Mouse (Mus musculus): ENCODE results near the gene Akr1b3. TPM values are rescaled to one million over a fixed set of nuclear protein-coding genes. Genes with fewer than 3 reads are reported as not detected.

Akr1b3 gene
- polyA plus RNA-seq, 1 experiment = 58.4 TPM

GRCm38 (mm10) chr6:34297055-34297454 is 20.2 kb downstream of the Akr1b3 start:
- Histone ChIP-seq H3K4me1 (peaks cover 12% of the 10 kb centered on the region), H3K36me3 (replicated peaks; ENCODE audit: low read length) (no peaks in the 10 kb centered on the region)

GRCm38 (mm10) chr6:34295437-34295836 is 21.8 kb downstream of the Akr1b3 start:
- no peak for TF ChIP-seq GATA1 (IDR thresholded peaks at IDR 0.05; ENCODE audit: borderline replicate concordance, low read length)
- TF ChIP-seq FLI1 (IDR thresholded peaks at IDR 0.05; ENCODE audit: low read length) = no peak
- H3K9me3 ChIP-seq = 0 out of 2 replicates have a peak, but pooled peaks cover 2% of the 10 kb centered on the region
- peaks cover 4% of the 10 kb centered on the region for H3K27me3 ChIP-seq (replicated peaks)
- no peaks in the 10 kb centered on the region for H3K36me3 ChIP-seq (replicated peaks; ENCODE audit: low read length)
- no peak overlapping the region for H3K4me3 ChIP-seq (replicated peaks)
- H3K4me1 ChIP-seq = peaks cover 11% of the 10 kb centered on the region

More at GRCm38 (mm10) chr6:34297055-34297454, 20.2 kb downstream of the Akr1b3 start:
- TF ChIP-seq GATA1 (IDR thresholded peaks at IDR 0.05; ENCODE audit: borderline replicate concordance, low read length) (no peak), FLI1 (IDR thresholded peaks at IDR 0.05; ENCODE audit: low read length) (no peak)
- no peak overlapping the region for H3K4me3 ChIP-seq (replicated peaks)
- H3K27me3 ChIP-seq (replicated peaks) = peaks cover 3% of the 10 kb centered on the region
- 0 out of 2 replicates have a peak, but pooled peaks cover 3% of the 10 kb centered on the region for H3K9me3 ChIP-seq

GRCm38 (mm10) chr6:34292882-34293487 is 24.3 kb downstream of the Akr1b3 start:
- no peaks in the 10 kb centered on the region for H3K9me3 ChIP-seq
- H3K4me1 ChIP-seq = peaks cover 9% of the 10 kb centered on the region
- peak overlapping the region; percentile 64 for H3K4me3 ChIP-seq (replicated peaks)
- no peaks in the 10 kb centered on the region for H3K36me3 ChIP-seq (replicated peaks; ENCODE audit: low read length)
- TF ChIP-seq FLI1 (IDR thresholded peaks at IDR 0.05; ENCODE audit: low read length) (no peak), GATA1 (IDR thresholded peaks at IDR 0.05; ENCODE audit: borderline replicate concordance, low read length) (no peak)
- H3K27me3 ChIP-seq (replicated peaks) = peaks cover 6% of the 10 kb centered on the region

- H3K4me3 ChIP-seq (replicated peaks) = peak overlapping the region; percentile 64
- H3K27me3 ChIP-seq (replicated peaks) = peaks cover 6% of the 10 kb centered on the region
- H3K9me3 ChIP-seq = no peaks in the 10 kb centered on the region
- H3K36me3 ChIP-seq (replicated peaks; ENCODE audit: low read length) = no peaks in the 10 kb centered on the region
- H3K4me1 ChIP-seq = peaks cover 9% of the 10 kb centered on the region
- no peak for TF ChIP-seq FLI1 (IDR thresholded peaks at IDR 0.05; ENCODE audit: low read length)
- TF ChIP-seq GATA1 (IDR thresholded peaks at IDR 0.05; ENCODE audit: borderline replicate concordance, low read length) = no peak
Measured at GRCm38 (mm10) chr6:34292196-34292881, 24.9 kb downstream of the Akr1b3 start.

GRCm38 (mm10) chr6:34290681-34291080 is 26.6 kb downstream of the Akr1b3 start:
- H3K4me3 ChIP-seq (replicated peaks) = no peak overlapping the region
- no peaks in the 10 kb centered on the region for H3K36me3 ChIP-seq (replicated peaks; ENCODE audit: low read length)
- H3K27me3 ChIP-seq (replicated peaks) = peaks cover 9% of the 10 kb centered on the region
- peaks cover 9% of the 10 kb centered on the region for H3K4me1 ChIP-seq
- TF ChIP-seq FLI1 (IDR thresholded peaks at IDR 0.05; ENCODE audit: low read length) = no peak
- TF ChIP-seq GATA1 (IDR thresholded peaks at IDR 0.05; ENCODE audit: borderline replicate concordance, low read length) = no peak
- no peaks in the 10 kb centered on the region for H3K9me3 ChIP-seq

DNA sequence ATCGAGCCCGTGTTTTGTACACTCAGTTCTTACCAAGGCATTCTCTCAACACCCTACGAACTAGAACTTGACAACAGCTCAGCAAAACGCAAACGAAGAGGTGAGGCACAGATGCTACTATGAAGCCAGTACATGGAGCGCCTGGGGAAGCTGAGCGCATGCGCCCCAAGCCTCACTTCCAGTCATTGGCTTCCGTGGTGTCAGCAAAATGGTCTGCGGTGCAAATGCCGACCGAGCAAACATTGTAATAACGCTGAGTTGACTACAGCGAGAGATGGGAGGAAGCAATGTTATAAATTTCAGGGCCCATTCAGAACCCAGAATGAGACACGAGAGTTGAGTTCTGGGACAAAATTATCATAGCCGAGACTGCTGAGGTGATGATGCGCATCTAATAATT is 27.2 kb downstream of the Akr1b3 start:
- Histone ChIP-seq H3K4me1 (peaks cover 9% of the 10 kb centered on the region), H3K4me3 (replicated peaks) (no peak overlapping the region), H3K36me3 (replicated peaks; ENCODE audit: low read length) (no peaks in the 10 kb centered on the region), H3K27me3 (replicated peaks) (peaks cover 10% of the 10 kb centered on the region), H3K9me3 (no peaks in the 10 kb centered on the region)
- TF ChIP-seq GATA1 (IDR thresholded peaks at IDR 0.05; ENCODE audit: borderline replicate concordance, low read length) (no peak), FLI1 (IDR thresholded peaks at IDR 0.05; ENCODE audit: low read length) (no peak)

DNA sequence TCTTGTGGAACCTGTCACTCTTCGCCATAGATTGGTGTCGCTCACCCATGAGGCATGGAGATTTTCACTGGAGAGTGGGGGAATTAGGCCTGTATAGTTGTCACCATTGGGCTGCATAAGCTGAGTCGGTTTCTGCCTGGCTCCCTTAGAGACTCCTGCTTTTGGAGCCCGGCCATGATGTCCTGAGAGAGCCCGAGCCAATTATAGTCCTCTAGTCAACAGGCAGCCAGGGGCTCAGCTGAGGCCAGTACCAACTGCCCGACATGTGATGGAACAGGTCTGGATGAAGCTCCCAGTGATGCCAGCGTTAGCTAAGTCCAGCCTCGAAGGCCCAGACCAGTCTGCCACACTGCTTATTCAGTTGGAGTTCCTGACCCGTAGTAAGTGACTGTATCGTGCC is 29.2 kb downstream of the Akr1b3 start:
- H3K9me3 ChIP-seq = no peaks in the 10 kb centered on the region
- TF ChIP-seq FLI1 (IDR thresholded peaks at IDR 0.05; ENCODE audit: low read length) (no peak), GATA1 (IDR thresholded peaks at IDR 0.05; ENCODE audit: borderline replicate concordance, low read length) (no peak)
- peaks cover 16% of the 10 kb centered on the region for H3K27me3 ChIP-seq (replicated peaks)
- no peak overlapping the region for H3K4me3 ChIP-seq (replicated peaks)
- H3K4me1 ChIP-seq = peaks cover 7% of the 10 kb centered on the region
- H3K36me3 ChIP-seq (replicated peaks; ENCODE audit: low read length) = no peaks in the 10 kb centered on the region

- H3K4me3 ChIP-seq (replicated peaks) = no peak overlapping the region
- H3K4me1 ChIP-seq = no peaks in the 10 kb centered on the region
- no peak for TF ChIP-seq GATA1 (IDR thresholded peaks at IDR 0.05; ENCODE audit: borderline replicate concordance, low read length)
- no peak for TF ChIP-seq FLI1 (IDR thresholded peaks at IDR 0.05; ENCODE audit: low read length)
- H3K27me3 ChIP-seq (replicated peaks) = peaks cover 24% of the 10 kb centered on the region
- no peaks in the 10 kb centered on the region for H3K36me3 ChIP-seq (replicated peaks; ENCODE audit: low read length)
- no peaks in the 10 kb centered on the region for H3K9me3 ChIP-seq
Measured at GRCm38 (mm10) chr6:34286841-34287240, 30.4 kb downstream of the Akr1b3 start.

DNA sequence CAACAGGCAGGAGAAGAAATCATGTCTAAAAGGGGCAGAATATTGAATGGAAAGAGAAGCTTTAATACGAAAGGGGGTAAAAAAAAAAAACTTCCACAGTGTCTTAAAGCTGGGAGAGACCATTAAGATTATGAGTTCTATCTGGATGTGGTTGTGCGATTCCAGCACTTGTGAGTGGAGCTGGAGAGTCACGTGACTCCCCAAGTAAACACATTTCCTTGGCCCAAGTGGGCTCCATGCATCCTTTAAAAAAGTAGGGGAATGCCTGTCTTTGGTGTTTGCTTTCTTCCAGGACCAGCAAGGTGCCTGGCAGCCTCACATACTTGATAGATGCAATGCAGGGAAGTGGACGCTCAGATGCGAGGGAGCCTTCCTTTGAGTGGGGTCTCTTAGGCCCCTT is 38.9 kb downstream of the Akr1b3 start:
- Histone ChIP-seq H3K36me3 (replicated peaks; ENCODE audit: low read length) (no peaks in the 10 kb centered on the region), H3K4me1 (peaks cover 6% of the 10 kb centered on the region; the same call in 1 of the 2 replicates), H3K27me3 (replicated peaks) (peaks cover 45% of the 10 kb centered on the region), H3K4me3 (replicated peaks) (no peak overlapping the region), H3K9me3 (no peaks in the 10 kb centered on the region)
- TF ChIP-seq FLI1 (IDR thresholded peaks at IDR 0.05; ENCODE audit: low read length) (no peak), GATA1 (IDR thresholded peaks at IDR 0.05; ENCODE audit: borderline replicate concordance, low read length) (no peak)

DNA sequence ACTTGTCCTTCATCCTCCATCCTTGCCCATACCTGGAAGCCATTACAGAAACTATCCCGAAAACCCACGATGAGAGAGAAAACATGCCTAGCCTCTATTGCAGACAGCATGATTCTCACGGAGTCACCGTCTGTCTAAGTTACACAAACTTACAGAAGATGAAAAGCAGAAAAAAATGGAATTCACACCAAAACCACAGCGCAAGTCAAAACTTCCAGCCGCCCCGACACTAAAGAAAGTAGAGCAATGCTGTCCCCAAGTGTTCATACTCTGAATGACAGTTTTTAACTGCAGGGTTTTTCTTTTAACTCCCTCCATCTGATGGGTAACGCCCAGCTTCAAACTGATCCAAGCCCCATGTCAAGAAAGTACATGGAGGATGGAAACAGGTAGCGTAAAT is 39.6 kb downstream of the Akr1b3 start:
- Histone ChIP-seq H3K27me3 (replicated peaks) (peaks cover 39% of the 10 kb centered on the region), H3K4me3 (replicated peaks) (peak overlapping the region; percentile 62), H3K9me3 (no peaks in the 10 kb centered on the region), H3K36me3 (replicated peaks; ENCODE audit: low read length) (no peaks in the 10 kb centered on the region), H3K4me1 (peaks cover 6% of the 10 kb centered on the region; the same call in 1 of the 2 replicates)
- TF ChIP-seq FLI1 (IDR thresholded peaks at IDR 0.05; ENCODE audit: low read length) (no peak), GATA1 (IDR thresholded peaks at IDR 0.05; ENCODE audit: borderline replicate concordance, low read length) (no peak)

Data from megakaryocyte, embryonic 14.5 days (primary cell).